Mouse (Mus musculus): Measurements from ENCODE around the gene Pakap.

GRCm38 (mm10) chr4:57892001-57892586 is 324.1 kb downstream of the Pakap start:
- no peak for TF ChIP-seq CTCF (IDR thresholded peaks at IDR 0.05; ENCODE audit: low read depth)
- no peak for TF ChIP-seq EP300 (IDR thresholded peaks at IDR 0.05; ENCODE audit: low read depth)

Measured in liver, embryonic 14.5 days (tissue).